Mouse (Mus musculus) inflammation-experienced regulatory T-cells, adult 6 months (primary cell): ENCODE measurements at regions not wholly inside any gene's neighbourhood (a gene's known extent, or its start where the extent isn't known, plus 50 kb on each side); places are given as distances from the start of the nearest gene placed in this dataset.

Experiments
- ATAC-seq: one replicate; pipeline ENCODE4 v1.8.0; 2017

DNA sequence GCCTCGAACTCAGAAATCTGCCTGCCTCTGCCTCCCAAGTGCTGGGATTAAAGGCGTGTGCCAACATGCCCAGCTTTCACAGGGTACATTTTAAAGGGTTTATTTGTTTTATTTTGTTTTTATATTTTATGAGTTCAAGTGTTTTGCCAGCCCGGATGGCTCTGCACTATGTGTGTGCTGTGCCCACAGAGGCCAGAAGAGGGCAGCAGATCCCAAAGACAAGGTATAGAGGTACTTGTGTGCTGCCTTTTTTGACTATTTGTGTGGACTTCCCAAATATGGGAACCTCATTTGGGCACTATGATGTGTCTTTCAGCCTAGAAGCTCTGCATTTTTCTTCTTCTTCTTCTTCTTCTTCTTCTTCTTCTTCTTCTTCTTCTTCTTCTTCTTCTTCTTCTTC, 176.4 kb upstream of the Azi2 start:
- no peak for ATAC-seq

DNA sequence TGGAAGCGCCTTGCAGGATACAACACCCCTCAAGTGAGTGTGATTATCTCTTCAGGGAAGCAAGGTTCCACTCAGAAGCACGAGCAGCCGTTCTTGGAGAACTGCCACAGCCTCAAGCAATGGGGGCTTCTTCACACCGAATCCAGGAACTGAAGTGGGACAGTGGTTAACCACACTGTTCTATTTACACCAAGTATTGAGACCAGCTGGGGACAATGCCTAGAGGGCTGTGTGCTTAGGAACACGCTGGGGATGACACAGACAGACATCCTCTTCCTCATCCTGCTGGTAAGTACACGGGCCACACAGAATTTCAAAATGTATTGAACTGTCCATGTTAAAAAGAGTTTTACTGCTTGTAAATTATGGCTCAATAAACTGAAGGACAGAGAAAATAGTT, 177.0 kb upstream of the Azi2 start:
- ATAC-seq, result no peak

DNA sequence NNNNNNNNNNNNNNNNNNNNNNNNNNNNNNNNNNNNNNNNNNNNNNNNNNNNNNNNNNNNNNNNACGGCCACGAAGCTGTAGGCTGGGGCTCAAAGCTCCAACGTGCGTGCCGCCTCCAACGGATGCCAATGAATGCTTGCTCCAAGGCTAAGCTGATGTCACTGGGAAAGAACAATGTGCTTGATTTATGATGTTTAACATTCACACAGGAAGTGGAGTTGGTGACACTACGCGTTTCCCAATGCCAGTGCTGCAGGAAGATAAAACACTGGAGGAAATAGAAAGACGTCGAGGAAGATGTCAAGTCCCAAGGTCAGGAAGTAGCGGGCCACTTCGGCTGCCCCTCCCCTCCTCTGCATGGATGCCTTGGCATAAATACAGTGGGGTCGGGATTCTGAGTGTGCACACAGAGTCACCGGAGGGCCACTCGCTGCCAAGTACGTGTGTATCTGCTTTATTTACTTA, 180.7 kb upstream of the Azi2 start:
- ATAC-seq, result no peak

DNA sequence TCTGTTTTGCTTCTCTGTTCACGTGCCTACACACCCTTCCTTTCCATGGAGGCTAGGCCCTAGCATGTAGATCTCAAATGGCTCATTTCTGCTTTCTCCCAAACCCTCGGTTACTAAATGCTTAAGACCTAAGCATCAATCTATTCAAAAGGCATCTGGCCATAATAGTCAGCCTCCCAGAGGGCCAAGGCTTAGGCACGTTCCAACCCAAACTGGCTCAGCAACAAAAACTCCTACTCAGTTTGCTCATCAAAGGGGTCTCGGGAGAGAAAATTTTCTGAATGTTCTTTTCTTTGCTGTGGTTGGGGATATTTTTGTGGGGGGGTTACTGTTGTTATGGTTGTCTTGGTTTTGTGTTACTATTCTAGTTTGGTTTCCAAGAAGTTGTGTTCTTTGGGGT, 196.8 kb upstream of the Azi2 start:
- no peak for ATAC-seq

DNA sequence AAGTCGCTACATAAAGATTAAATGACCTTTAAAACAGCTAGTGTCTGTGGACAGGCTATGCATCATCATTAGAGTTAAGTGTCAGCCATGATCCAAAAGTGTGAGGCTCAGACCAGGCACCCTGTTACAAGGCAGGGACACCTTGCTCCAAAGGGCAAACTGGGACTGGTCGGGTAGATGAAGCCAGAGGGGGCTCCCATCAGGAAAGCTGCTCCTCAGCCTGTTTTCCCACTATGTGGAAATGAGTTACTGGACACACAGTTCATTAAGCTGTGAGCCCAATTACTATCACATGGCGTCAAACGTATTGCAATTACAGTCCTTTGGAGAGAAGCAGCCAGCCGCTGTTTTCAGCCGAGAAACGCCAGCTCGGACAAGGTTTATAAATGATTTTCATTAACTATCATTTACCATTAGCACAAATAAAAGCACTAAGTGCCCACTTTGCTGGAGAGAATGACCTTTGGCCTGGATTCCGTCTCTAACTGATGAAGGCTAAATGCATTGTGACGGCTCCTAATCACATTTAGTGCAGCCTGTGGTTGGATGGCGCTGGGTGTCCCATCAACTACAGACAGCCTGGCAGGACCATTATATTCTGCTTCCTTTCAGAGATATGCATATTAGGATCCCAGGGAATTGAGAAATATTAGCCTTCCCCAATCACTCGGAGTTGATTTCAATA, 203.5 kb upstream of the Azi2 start:
- ATAC-seq, result no peak

DNA sequence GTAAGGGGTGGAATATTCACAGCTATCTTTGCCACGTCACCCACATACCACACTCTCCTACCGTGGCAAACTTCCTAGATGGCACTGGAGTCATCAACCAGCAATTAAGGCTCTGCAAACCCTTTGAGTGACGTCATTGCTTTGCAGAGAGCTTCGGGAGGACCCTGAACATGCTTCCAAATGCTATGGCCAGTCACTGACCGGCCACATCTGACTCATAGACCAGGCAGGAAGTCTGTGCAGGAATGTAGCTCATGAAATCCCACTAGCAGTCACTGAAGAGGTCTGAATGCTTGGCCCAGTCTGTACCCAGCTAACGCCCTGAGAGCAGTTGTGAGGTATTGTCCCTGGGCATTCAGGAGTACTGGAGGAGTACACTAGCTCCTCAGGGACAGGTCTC, 203.9 kb upstream of the Rbms3 start:
- no peak for ATAC-seq

DNA sequence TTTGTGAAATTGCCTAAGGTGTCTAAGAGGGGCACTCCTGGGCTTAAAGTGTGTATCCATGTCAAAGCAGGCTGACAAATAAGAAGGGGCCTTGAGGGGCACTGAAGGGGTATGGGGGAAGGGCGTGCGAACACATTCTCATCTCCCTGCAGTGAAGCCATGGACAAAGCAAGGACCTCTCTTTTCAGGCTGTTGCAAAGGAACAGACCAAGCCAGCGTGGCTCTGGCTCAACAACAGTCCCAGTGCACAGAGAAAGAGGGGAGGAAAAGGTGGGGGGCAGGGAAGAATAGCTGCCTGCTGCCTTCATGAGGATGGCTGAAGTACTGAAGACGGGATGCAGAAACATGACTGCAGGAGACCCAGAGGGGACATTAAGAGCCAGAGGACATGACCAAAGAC, 184.9 kb upstream of the Rbms3 start:
- ATAC-seq, result no peak

DNA sequence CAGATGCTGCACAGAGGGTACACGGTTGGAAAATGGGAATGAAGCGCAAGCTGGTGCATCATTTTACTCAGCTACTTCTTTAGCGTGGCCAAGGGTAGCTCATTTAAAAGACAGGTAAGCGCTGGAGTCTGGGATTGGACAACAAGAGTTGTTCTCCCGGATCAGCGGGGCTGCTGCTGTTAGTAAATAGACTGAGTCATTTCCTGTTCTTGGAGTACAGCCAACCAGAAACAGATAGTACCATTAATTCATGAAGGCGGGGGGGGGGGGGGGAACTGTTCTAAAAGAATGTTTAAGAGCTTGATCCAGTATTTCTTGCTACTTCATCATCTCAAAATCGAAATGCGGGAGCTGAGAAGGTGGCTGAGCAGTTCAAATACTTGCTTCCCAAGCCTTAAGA, 183.5 kb upstream of the Rbms3 start:
- no peak for ATAC-seq

DNA sequence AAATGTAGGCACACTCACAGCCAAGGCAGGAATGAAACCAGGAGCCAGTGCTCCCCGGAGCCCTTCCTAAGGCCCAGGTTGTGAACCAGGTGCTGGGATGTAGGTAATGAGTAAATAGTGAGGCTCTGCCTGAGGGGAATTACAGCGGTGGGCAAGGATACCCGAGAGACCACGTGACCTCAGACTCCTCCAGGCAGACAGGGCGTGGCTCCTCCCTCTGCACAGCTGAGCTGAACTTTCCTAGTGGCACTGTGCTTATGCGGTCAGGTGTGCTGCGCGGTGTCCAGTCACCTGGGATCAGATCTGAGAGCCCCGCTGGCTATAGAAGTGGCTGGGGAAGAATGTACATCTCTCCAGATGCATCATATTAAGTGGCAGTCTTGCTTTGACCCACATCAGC, 176.1 kb upstream of the Rbms3 start:
- no peak for ATAC-seq

DNA sequence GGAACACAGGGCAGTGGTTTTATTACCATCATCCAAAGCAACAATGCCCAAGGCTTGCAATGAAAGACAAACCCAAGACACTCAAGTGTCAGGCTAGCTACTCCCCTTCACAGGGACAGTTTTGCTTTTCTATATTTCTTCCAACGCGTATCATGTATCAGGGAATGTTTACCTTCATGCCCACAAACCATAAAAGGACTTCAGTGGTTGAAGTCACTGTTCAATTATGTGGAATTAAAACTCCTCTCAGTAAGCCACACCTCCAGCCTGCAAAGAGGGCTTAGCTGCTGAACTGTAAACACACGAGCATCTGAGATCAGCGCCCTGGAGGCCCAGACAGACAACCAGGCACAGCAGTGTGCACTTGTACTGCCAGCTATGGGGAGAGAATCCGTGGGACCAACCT, 154.5 kb upstream of the Rbms3 start:
- no peak for ATAC-seq

DNA sequence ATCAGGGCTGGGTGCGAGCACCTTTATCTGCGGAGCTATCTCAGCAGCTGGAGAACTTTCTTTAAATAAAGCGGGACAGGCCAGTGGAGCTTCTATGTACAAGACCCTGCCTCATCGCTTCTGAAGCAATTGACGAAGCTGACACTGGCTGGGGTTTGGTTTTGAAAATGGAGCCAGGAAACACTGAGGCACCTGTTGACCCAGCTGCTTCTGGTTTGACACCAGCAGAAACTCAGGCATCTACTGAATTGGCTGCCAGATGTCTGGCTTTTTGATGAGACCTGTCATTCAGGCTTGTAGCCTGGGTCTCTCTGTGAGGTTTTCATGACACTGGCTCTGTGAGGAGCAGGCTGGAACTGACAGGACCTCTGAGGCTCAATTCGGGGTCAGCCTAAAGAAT, 124.9 kb upstream of the Rbms3 start:
- no peak for ATAC-seq

DNA sequence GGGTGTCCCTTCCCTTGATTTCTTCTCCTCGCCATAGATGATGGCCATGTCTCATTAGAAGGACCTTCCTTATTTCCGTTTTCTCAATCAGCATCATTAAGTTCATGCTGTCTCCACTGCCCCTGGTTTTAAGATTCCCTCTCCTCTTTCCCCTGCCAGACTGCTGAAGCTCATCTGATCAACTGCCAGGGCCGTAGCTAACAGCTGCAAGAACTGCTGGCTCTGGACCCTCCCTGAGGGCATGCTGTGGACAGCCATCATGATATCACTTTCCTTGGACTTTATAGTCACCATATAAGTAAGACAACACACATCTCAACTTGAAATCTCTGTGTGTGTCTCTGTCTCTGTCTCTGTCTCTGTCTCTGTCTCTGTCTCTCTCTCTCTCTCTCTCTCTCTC, 123.8 kb upstream of the Rbms3 start:
- ATAC-seq, result no peak

DNA sequence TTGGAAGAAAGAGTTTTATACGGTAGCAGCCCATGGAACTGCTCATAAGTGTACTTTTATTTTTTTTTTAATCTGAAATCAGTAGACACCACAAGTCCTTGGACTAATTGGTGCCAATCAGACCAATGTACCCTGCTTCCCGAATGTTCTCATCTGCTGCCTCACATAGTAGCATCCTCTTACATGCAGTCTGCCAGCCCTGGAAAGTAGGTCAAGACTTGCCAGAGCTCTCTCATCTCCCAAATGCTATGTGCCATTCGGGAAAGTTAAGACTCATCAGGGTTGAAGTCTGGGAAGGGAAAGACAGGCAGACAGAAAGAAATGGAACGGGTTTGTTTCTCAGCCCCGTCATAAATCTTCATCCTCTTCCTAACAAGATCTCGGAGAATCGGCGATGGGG, 115.2 kb upstream of the Rbms3 start:
- no peak for ATAC-seq

DNA sequence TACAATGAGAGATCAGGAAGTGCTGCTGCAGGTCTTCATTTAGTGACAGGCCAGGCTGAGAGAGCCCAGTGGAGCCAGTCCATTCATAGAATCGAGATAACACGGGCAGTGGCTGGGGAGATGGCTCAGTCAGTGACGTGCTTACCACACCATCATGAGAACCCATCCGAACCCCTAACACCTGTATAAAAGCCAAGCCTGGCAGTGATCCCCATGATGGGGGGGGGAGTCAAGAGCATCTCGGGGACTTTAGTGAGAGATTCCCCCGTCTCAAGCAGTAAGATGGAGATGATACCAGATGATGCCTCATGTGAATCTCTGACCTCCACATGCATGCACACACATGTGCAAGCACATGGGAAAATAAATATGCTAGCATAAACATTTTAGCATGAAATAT, 99.7 kb upstream of the Rbms3 start:
- no peak for ATAC-seq

DNA sequence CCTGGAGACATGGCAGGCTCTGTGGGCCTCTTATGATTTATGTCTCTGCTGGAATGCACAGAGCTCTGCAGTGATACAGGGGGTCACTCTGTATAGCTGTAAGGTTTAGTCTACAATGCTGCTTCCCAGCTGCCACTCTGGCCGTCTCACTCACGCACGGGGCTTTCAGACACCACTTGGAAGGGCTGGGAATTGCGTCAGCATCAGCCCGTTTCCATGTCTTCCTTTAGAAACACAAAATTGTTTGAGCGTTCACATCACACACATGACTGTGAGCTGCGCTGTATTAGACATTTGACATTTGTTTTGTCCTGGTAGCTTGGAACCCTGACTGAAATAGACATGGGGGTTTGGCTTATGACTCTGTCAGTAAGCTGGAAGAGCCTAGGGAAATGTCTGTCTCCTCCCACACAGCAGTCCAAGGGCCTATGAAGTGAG, 90.5 kb upstream of the Rbms3 start:
- ATAC-seq, result no peak

DNA sequence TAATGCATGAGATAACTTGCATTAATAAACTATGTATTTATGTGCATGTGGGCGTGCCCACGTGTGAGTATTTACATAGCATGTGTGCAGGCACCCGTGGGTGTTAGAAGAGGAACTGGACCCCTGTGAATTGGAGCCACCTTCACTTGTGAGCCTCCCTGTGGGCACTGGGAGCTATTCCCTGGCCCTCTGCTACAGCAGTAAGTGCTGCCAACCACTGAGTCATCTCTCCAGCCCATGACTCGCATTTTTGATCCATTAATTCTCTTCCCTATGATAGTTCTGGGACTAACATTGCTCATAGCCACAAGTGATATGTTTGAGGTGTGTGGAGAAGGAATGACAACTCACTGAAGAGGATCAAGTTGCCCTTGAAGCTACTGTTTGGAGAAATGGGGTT, 87.6 kb upstream of the Rbms3 start:
- no peak for ATAC-seq

DNA sequence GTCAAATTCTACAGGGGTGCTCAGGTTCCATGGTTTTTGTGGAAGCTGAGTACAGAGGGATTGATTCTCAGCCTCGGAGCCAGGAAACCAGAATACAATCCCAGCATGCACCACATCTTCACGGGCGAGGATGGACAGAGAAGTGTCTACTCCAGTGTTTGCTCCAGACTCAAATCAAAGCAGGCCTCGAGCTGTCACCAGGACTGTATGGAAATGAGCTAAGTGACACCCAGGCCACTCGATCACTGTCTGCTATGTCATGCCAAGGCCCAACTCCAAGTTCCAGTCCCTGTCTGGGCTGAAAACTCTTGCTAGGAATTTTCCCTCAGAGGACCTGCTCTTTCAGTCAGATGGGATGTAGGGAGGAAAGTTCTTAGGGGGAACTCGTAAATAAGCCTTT, 86.8 kb upstream of the Rbms3 start:
- ATAC-seq, result no peak

DNA sequence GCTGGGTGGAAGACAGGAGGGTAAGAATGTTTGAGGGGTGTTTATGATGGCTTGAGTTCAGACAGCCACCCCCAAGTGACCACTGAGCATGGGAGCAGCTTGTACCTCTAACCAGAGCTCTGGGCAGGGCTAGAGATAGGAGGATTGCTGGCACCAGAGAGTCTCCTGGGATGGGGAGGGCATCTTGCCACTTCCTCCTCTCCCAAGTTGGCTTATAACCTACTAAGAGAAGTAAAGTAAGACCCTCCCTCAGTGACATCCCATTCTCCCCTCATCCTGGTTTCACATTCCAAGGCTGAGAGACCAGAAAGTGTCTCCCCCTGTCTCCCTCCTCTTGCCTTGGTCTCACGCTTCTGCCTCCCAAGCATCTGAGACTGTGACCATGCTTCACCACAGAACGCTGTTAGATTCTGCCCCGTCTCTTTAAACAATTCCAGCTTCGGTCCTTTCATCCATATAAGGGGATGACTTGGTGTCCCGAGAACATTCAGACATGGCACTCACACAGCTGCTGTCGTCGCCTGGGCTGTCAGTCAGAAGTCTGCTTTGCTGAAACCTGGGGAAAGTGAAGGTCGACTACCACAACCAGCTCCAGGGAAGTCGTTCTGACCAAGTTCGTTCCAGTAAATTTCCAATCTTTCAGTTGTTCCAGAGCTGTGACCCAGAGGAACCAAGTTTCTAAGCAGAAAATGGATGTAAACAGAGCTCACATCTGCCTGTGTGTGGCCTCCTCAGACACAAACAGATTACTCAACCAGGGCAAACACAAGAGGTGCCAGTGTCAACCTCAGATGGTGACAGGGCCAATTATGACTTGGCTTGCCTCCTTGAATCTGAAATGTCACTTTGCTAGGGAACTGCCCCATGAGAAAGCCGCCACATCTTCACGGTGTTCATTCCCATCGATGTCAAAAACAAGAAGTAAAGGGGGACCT, 85.3 kb upstream of the Rbms3 start:
- ATAC-seq, result no peak

DNA sequence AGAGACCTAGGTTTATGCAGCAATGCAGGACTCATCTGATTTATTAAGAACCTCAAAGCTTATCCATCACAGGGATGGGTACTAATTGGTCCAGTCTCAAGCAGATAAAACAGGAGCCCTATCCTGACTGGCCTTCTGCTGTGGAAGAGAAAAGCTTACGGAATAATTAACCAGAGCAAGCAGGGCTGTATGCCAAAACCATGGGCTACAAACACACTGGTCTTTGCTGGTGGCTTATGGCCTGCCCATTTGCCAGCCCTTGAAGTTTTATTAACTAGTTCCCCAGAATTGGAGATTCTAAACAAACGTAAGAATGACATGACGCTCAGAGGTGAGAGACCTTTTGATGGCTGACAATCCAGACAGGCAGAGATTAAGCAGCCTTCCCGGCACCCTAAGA, 83.4 kb upstream of the Rbms3 start:
- ATAC-seq, result no peak

DNA sequence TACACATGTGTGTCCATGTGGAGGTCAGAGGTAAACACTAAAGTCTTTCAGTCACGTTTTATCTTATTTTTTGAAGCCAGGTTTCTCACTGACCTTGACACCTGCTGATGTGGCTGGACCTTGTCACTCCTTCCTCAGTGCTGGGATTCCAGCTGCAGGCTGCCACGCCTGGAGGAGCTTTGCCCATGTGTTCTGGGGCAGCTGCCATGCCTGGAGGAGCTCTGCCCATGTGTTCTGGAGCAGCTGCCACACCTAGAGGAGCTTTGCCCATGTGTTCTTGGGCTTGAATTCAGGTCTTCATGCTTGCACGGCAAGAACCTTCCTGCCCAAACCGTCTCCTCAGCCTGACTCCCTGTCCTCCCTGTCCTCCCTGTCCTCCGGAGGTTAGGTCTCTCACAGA, 82.1 kb upstream of the Rbms3 start:
- no peak for ATAC-seq

DNA sequence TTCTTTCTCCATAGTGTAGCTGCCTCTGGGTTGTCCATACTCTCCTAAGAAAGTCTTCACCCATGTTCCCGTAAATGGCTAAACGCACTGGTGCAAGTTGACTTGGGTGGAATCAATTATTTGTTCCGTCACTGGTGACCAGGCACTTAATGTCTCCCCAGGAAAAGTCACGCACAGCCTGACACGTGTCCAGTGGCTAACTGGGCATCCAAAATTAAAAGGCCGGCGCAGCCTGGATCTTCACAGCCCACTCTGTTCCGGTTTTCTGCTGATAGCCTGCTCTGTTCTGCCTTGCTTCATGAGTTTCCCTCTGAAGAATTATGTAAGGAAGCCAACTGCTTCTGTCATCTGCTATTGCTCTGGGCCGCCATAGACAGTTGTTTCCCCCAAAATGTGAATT, 81.3 kb upstream of the Rbms3 start:
- no peak for ATAC-seq

DNA sequence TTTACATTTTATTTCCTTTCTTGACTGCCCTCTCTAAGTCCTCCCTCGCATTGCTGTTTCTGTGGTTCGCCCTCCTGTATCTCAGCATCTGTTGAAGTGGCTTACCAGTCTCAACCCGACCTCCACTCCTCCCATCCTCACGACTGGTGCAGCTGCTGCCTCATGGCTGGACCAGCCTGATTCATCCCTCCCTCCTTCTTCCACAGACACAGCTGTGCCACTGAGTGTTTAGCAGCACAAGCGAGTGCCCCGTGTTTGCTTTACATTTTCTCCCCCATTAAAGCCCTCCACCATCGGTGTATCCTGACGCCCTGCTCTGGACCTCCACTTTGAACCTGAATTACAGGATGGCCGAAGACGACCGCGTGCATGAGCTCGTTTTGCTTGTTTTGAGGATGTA, 80.0 kb upstream of the Rbms3 start:
- no peak for ATAC-seq

DNA sequence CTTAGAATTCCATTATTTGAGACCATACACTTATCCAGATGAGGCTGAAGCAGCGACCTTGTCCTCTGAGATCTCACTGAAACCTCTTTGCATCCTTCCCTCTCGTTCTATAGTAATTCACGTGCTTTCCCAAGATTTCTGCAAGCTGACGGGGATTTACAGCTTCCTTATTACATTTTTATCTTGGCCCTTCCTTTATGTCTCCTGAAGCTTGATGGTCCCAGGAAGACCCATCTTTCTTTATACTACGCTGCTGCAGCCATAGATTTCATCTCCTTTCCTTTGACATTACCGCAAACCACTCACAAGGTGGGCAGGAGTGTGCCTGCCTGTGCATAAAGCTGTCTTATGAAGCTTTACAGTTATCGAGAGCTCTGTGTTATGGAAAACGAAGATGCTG, 63.3 kb upstream of the Rbms3 start:
- ATAC-seq, result no peak

DNA sequence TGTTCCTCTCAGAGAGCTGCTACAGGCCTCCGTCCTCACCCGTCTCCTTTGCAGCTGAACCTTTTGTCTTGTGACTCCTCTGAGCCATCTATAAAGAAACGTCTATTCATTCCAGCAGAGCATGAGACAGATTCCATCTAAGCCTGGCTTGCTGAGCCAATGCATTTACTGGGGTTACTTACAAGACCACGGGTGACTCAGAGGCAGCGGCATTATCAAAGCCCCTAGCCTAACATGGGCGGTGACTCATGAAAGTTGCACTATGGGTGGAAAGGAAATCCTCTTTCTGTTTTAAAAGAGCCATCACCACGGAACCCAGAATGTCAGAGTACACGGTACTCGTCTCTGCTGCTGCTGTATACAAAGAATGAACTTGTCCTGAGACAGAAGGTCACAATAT, 62.8 kb upstream of the Rbms3 start:
- ATAC-seq, result no peak
